Mouse (Mus musculus) neutrophil, adult 65 days (primary cell): ENCODE results near the gene Fem1b. TPM values are rescaled to one million over a fixed set of nuclear protein-coding genes. Genes with fewer than 3 reads are reported as not detected.

ENCODE experiments used
- total RNA-seq: library from RNA; stranded (reverse); gene quantifications from 2 replicates; pipeline ENCODE4 v1.2.4, GENCODE M21; 2023

Gene Fem1b
- 9.8 and 10.1 TPM in 2 replicates for total RNA-seq

GRCm38 (mm10) chr9:62811516-62812121, at the start of gene Fem1b:
Gene Fem1b (minus strand): TSS chr9:62811934.

GRCm38 (mm10) chr9:62857719-62858261, 46.1 kb upstream of the Fem1b start, which contains the start of gene Calml4:
Gene Calml4 (plus strand): TSS chr9:62858080.

GRCm38 (mm10) chr9:62838506-62839171, 26.9 kb upstream of the Fem1b start, which contains the start of gene Cln6:
Gene Cln6 (plus strand): TSS chr9:62838785.

Other genes starting within 250 kb of the Fem1b start
- not detected in 2 replicates for gene Itga11, start 134.1 kb downstream of the Fem1b start, total RNA-seq
- gene Cln6, start 26.9 kb upstream of the Fem1b start, total RNA-seq = 16.7 and 17.3 TPM in 2 replicates
- not detected in 2 replicates for gene Calml4, start 46.1 kb upstream of the Fem1b start, total RNA-seq
- gene Pias1, start 176.0 kb upstream of the Fem1b start, total RNA-seq = 89.5 and 116 TPM in 2 replicates